Mouse (Mus musculus): Measurements from ENCODE around the gene Xaf1. TPM values are rescaled to one million over a fixed set of nuclear protein-coding genes. Genes with fewer than 3 reads are reported as not detected.

The Xaf1 gene
- total and polyA plus RNA-seq, 2 experiments = 7.4 to 17.6 TPM

DNA sequence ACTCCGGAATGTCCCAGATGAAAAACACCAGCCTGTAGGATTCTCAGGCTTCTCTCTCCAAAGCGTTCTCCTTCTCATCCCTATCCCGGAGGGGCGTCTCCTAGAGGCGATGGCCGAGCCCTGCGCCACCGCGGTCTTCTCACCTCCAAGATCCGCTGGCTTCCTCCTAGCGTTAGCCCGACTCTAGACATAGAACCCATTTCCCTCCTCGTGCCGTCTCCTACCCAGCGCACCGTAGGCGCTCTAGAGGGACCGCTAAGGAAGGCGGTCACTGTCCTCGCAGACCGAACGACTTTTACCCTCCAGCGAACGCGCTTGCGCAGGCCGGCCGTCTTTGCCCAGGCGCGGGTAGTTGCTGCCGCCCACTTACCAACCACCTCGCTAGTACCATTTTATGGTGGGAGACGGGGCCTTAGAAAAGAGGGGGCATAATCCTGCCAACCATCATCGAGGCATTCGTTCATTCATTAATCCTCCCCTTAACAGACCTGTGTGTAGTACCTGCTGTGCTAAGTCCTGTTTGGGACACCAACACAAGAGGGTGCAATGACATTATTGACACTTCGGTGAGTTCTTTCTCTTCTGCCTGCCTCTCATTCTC, 34.4 kb upstream of the Xaf1 start, which contains the start of gene Slc13a5:
TSS of gene Slc13a5 (minus strand) at position 263 of the 601 bp plus-strand sequence.
- H3K4me3 ChIP-seq (ENCODE audit: insufficient read depth, low read depth, low read length) = peak within 1 kb of the TSS; percentile 58
- no peaks in the 10 kb centered on the region; the same call in 1 of the 2 replicates for H3K4me1 ChIP-seq (ENCODE audit: control insufficient read depth, insufficient read depth, low read length)
- no peaks in the 10 kb centered on the region for H3K27me3 ChIP-seq (ENCODE audit: control insufficient read depth, insufficient read depth, low read length)
- H3K36me3 ChIP-seq (ENCODE audit: control insufficient read depth, insufficient read depth, low read length) = no peaks in the 10 kb centered on the region
- no peaks in the 10 kb centered on the region for H3K79me2 ChIP-seq (ENCODE audit: control insufficient read depth, insufficient read depth, low read length)
- 4% methylated on average over 36 of the region's 36 CpGs for WGBS
- DNase-seq (ENCODE audit: extremely low read depth, low read depth, low spot score) = peak; percentile 37
- peak within 1 kb of the TSS; percentile 38 for H3K9ac ChIP-seq (ENCODE audit: low read depth, low read length)
- H3K27ac ChIP-seq (replicated peaks; ENCODE audit: insufficient read depth, low read depth, low read length) = no peak within 1 kb of the TSS
- TF ChIP-seq POLR2A (IDR thresholded peaks at IDR 0.05; ENCODE audit: extremely low read depth, insufficient read depth, low read length) (no peak), CTCF (IDR thresholded peaks at IDR 0.05; ENCODE audit: low read depth, low read length) (no peak; the same call in 1 of the 2 replicates)

DNA sequence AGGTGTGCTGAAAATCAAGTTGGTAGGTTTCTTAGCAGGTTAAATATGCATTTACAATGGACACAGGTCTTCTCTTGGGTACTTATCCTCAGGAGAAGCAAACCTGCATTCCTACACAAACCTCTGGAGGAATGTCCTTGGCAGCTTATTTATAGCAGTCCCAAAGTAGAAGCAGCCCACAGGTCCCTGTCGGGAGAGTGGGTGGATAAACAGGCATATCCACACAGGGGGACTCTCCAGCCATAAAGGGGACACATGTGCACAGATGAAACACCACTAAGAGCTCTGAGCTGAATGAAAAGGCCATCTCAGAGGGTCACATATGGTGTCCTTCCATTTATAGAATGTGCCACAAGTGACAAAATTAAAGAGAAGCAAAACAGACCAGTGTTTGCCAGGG, 29.7 kb upstream of the Xaf1 start:
- H3K36me3 ChIP-seq (ENCODE audit: control insufficient read depth, insufficient read depth, low read length) = no peaks in the 10 kb centered on the region
- TF ChIP-seq POLR2A (IDR thresholded peaks at IDR 0.05; ENCODE audit: extremely low read depth, insufficient read depth, low read length) (no peak), CTCF (IDR thresholded peaks at IDR 0.05; ENCODE audit: low read depth, low read length) (no peak)
- WGBS = 52% methylated on average over 1 of the region's 1 CpGs
- DNase-seq (ENCODE audit: extremely low read depth, low read depth, low spot score) = no peak
- no peak overlapping the region for H3K9ac ChIP-seq (ENCODE audit: low read depth, low read length)
- H3K27ac ChIP-seq (replicated peaks; ENCODE audit: insufficient read depth, low read depth, low read length) = no peak overlapping the region
- no peak overlapping the region for H3K4me3 ChIP-seq (ENCODE audit: insufficient read depth, low read depth, low read length)
- no peaks in the 10 kb centered on the region for H3K27me3 ChIP-seq (ENCODE audit: control insufficient read depth, insufficient read depth, low read length)
- no peaks in the 10 kb centered on the region; the same call in 1 of the 2 replicates for H3K4me1 ChIP-seq (ENCODE audit: control insufficient read depth, insufficient read depth, low read length)
- H3K79me2 ChIP-seq (ENCODE audit: control insufficient read depth, insufficient read depth, low read length) = no peaks in the 10 kb centered on the region

- Histone ChIP-seq H3K36me3 (ENCODE audit: control insufficient read depth, insufficient read depth, low read length) (no peaks in the 10 kb centered on the region), H3K27ac (replicated peaks; ENCODE audit: insufficient read depth, low read depth, low read length) (no peak overlapping the region), H3K4me1 (ENCODE audit: control insufficient read depth, insufficient read depth, low read length) (no peaks in the 10 kb centered on the region), H3K9ac (ENCODE audit: low read depth, low read length) (no peak overlapping the region), H3K79me2 (ENCODE audit: control insufficient read depth, insufficient read depth, low read length) (no peaks in the 10 kb centered on the region), H3K27me3 (ENCODE audit: control insufficient read depth, insufficient read depth, low read length) (no peaks in the 10 kb centered on the region), H3K4me3 (ENCODE audit: insufficient read depth, low read depth, low read length) (no peak overlapping the region)
- TF ChIP-seq CTCF (IDR thresholded peaks at IDR 0.05; ENCODE audit: low read depth, low read length) = no peak
- no peak for TF ChIP-seq POLR2A (IDR thresholded peaks at IDR 0.05; ENCODE audit: extremely low read depth, insufficient read depth, low read length)
- no peak for DNase-seq (ENCODE audit: extremely low read depth, low read depth, low spot score)
- 59% methylated on average over 3 of the region's 3 CpGs for WGBS
These were observed 28.1 kb upstream of the Xaf1 start for GRCm38 (mm10) chr11:72273341-72273740.

DNA sequence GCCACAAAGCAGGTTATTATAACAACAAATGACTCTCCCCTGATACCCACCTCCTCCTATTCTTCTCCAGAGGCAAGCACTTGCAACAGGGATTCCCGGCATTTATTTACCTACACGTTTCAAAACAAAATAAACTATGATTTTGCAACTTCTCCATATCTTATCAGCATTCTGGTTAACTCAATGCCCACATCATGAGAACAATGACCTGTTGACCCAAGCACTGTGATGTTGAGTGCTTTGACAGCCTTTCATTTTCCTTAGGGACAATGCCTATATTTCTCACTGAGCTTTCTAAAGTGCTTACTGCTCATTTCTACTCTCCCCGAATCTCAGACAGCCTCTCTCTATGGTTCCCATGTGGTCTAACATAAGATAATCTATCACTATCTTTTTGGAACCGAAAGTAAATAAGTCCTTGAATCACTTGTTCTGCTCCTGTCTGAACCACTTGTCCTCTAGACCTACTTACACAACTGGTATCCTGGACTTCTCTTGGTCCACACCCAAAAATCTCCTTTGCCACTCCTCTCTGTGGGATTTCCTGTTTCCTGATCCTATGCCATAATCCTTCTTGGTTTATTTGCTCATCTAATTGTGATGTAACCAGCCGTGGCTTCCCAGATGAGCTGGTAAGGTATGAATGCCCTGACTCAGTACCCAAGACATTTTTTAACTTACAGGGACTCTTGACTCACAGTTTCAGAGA, 20.1 kb upstream of the Xaf1 start:
- Histone ChIP-seq H3K27me3 (ENCODE audit: control insufficient read depth, insufficient read depth, low read length) (no peaks in the 10 kb centered on the region), H3K4me1 (ENCODE audit: control insufficient read depth, insufficient read depth, low read length) (peaks cover 7% of the 10 kb centered on the region), H3K9ac (ENCODE audit: low read depth, low read length) (no peak overlapping the region), H3K4me3 (ENCODE audit: insufficient read depth, low read depth, low read length) (no peak overlapping the region), H3K36me3 (ENCODE audit: control insufficient read depth, insufficient read depth, low read length) (no peaks in the 10 kb centered on the region), H3K27ac (replicated peaks; ENCODE audit: insufficient read depth, low read depth, low read length) (no peak overlapping the region), H3K79me2 (ENCODE audit: control insufficient read depth, insufficient read depth, low read length) (no peaks in the 10 kb centered on the region)
- TF ChIP-seq CTCF (IDR thresholded peaks at IDR 0.05; ENCODE audit: low read depth, low read length) = no peak
- TF ChIP-seq POLR2A (IDR thresholded peaks at IDR 0.05; ENCODE audit: extremely low read depth, insufficient read depth, low read length) = no peak
- WGBS = 29% methylated on average over 5 of the region's 5 CpGs
- DNase-seq (ENCODE audit: extremely low read depth, low read depth, low spot score) = peak; percentile 76

- DNase-seq (ENCODE audit: extremely low read depth, low read depth, low spot score) = peak; percentile 7
- H3K27ac ChIP-seq (replicated peaks; ENCODE audit: insufficient read depth, low read depth, low read length) = no peak overlapping the region
- H3K36me3 ChIP-seq (ENCODE audit: control insufficient read depth, insufficient read depth, low read length) = no peaks in the 10 kb centered on the region
- TF ChIP-seq CTCF (IDR thresholded peaks at IDR 0.05; ENCODE audit: low read depth, low read length) (no peak), POLR2A (IDR thresholded peaks at IDR 0.05; ENCODE audit: extremely low read depth, insufficient read depth, low read length) (no peak)
- H3K79me2 ChIP-seq (ENCODE audit: control insufficient read depth, insufficient read depth, low read length) = no peaks in the 10 kb centered on the region
- H3K27me3 ChIP-seq (ENCODE audit: control insufficient read depth, insufficient read depth, low read length) = no peaks in the 10 kb centered on the region
- H3K9ac ChIP-seq (ENCODE audit: low read depth, low read length) = no peak overlapping the region
- WGBS = 70% methylated on average over 5 of the region's 5 CpGs
- no peak overlapping the region for H3K4me3 ChIP-seq (ENCODE audit: insufficient read depth, low read depth, low read length)
- H3K4me1 ChIP-seq (ENCODE audit: control insufficient read depth, insufficient read depth, low read length) = peaks cover 7% of the 10 kb centered on the region
These were observed 19.5 kb upstream of the Xaf1 start for GRCm38 (mm10) chr11:72281852-72282400.
